Mouse (Mus musculus): ENCODE results near the gene Myo1b. TPM values are rescaled to one million over a fixed set of nuclear protein-coding genes. Genes with fewer than 3 reads are reported as not detected.

Gene Myo1b
- total RNA-seq, 2 experiments from 2014 or later = 79.8 to 88.2 TPM

DNA sequence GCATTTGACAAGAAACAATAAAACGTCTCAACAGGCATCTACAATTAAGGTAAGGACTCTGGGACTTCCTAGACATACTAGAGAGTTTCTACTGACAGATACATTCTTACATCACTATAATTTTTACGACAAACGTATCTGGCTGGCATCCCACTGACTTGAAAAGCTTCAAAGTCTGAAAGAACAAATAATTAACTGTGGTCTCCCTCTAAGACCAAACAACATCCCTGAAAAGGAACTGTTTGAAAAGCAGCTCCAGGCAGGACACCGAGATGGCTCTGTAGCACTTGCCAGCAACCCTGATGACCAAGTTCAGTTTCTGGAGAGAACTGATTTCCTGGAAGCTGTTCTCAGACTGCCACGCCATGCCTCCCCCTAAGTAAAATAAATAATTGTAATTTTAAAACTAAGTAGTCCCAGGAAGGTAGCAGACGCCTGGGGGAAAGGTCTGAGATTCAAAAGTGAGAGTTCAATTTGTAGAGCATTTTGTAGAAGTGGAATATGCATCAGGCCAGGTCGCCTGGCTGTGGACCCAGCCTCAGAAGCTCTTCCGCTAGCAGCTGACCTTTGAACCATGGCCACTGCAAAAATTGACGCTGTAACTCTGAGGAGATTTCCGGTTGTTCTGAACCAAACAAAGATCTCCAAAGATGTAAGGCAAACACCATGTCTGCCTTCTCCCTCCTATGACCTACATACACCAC, 60.2 kb downstream of the Myo1b start:
- no peak for DNase-seq (ENCODE audit: low spot score in 2 of 2)

DNA sequence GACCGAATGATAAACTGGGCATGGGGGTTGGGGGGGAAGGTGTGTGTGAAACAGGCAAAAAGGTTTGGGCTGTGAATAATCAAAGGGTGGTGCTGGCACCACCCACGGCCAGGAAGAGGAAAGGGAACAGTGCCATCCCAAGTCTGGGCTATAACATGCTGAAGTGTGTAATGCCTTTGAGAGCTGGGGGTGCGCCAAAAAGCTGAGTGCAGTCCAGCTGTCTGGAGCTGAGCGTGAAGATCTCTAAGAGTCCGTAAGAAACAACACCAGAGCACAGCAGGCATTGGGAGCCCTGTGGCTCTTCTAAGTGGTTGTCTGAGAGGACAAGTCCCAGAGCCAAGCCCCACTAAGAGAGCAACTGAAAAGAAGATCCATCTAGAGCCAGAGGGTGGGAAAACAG, 63.6 kb downstream of the Myo1b start:
- DNase-seq (ENCODE audit: low spot score in 2 of 2) = no peak

- no peak for DNase-seq (ENCODE audit: low spot score in 2 of 2)
Measured at GRCm38 (mm10) chr1:51849570-51850211, 66.2 kb downstream of the Myo1b start.

DNA sequence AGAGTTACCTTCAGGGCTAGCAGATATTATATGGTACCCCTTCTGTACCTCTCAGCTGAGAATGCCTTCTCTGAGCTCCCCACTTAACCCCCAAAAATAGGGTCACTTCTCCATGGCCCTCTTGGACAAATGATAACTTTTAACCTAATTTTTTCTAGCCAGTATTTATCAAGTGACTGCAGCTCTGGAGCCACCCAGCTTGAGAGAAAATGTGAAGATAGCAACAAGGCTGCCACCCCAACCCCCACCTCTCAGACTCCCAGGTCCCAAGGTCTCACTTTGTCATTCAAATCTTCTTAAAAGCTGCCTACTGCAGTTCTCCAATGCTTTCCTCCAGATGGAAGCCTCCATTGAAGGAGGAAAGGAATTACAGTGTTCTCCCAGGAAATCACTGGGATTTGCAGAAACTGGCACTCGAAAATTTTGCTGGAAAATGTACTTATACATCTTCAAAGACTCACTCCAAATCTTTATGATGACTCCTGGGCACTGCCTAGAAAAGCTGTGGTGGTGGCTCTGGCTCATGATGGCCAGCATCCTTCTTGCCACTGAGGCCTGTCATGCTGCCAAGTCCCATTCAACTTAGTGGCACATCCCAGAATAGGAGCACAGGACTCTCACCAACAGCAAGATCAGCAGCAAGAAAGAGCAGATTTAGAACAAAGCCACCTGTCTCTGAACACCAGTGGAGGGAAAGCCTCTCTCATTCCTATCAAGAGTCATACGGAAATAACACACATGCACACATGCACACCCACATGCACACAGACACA, 70.4 kb downstream of the Myo1b start:
- no peak for DNase-seq (ENCODE audit: low spot score in 2 of 2)

DNA sequence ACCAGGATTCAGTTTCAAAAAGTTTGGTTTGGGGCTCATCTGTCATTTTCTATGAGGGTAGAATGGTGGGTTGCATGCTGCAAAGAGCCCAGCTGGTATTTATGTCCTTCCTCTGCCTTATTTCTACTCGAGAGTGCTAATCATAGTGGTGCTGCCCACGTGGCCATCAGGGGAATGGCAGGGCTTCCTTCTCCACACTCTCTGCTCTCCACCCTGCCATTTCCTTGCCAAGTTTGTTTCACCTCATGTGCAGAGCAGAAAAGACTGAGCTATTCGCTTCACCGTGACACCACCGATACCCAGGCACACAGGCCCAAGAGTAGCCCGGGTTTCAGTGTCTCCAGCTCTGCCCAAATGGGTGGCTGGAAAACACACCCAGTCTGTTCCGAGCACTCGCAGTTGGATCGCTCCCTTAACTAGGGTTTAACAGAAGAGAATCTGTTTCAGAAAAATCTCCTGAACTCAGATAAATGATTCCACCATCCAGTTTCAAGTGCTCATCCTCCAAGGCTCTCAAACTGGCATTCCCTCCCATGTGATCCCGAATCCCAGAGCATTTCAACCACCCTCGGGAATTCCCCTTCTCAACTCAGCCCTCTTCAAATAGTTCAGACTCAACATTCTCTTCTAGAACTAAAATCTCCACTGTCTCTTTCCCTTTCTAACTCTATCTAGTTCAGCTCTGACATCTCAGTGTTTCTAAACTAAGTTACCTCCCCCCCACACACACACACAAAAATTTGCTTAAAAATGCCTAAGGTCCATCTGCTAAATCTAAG, 77.8 kb downstream of the Myo1b start:
- DNase-seq (ENCODE audit: low spot score in 2 of 2) = no peak

- DNase-seq (ENCODE audit: low spot score in 2 of 2) = no peak
Measured at GRCm38 (mm10) chr1:51837311-51837710, 78.6 kb downstream of the Myo1b start.

GRCm38 (mm10) chr1:51835795-51836194, 80.1 kb downstream of the Myo1b start:
- DNase-seq (ENCODE audit: low spot score in 2 of 2) = no peak

- DNase-seq (ENCODE audit: low spot score in 2 of 2) = no peak
Measured at GRCm38 (mm10) chr1:51834072-51834471, 81.8 kb downstream of the Myo1b start.

- no peak for DNase-seq (ENCODE audit: low spot score in 2 of 2)
Measured at GRCm38 (mm10) chr1:51829353-51829752, 86.5 kb downstream of the Myo1b start.

GRCm38 (mm10) chr1:51822531-51822930, 93.3 kb downstream of the Myo1b start:
- DNase-seq (ENCODE audit: low spot score in 2 of 2) = no peak

DNA sequence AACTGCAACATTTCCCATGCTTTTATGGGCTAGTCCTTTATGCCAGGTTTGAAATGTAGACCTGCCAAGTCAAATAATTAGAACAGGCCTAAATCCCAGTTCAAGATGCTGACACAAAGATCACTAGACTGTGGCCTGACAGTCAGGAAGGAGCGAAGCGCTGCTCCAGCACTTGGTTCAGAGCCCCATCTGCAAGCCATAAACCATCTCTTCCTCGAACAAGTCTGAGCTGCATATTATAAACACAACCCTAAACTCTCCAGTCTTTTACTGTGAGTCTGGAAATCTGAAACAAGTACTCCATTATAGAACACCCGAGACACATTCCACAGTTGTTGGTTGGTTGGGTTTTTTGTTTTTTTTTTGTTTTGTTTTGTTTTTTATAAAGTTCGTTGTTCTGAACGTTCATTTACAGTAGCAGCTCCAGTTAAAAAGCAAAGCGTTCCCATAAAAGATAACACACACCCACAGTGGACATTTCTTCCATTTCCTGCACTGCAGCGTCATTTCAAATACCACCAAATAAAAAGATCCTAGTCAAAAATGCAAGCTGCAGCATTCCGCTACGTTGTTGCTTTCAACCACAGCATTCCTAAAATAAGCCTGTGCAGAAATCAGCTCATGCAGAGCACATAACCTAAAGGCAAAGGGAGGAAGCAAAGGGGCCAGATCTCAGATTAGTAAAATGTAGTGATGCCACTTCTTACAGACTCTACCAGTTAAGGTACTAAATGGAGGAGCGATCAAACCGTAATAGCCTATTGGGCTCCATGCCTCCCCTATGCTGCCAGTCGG, 94.0 kb downstream of the Myo1b start:
- DNase-seq (ENCODE audit: low spot score in 2 of 2) = no peak

DNA sequence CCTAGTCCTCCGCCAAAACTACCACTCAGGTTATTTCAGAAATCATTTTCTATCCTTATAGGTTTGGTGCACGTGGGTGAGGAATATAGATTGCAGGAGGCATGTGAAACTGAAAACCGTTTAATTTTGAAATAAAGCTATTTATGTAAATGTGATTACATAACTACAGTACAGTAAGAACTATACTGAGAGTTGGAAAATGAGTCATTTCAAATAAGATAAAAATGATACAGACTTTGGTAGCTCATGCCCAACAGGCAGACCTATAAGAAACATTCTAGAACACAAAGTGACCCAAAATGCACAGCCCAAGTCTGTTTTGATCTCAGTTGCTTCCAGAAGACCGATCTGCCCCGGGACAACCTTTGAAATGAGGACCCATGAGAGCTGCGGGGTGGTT, 95.4 kb downstream of the Myo1b start:
- DNase-seq (ENCODE audit: low spot score in 2 of 2) = no peak

DNA sequence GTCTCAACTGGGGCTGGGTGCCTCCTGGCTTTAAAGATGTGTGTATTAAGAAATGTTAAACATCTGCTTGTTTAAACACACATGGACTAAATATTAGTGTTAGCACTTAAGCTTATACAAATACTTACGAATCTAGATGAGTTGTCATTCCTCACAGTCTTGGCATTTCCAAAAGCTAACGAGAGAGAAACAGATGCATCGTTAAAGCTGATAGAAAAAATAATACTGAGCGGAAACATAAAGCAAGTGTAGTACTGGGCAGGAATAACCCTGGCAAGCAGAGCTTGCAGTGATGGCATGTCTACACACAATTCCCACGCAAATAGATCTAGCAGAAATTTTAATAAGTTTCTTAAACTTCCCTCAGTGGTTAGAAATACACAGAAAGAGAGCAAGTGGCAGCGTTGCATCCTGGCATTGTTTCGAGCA, 95.8 kb downstream of the Myo1b start:
- DNase-seq (ENCODE audit: low spot score in 2 of 2) = no peak

DNA sequence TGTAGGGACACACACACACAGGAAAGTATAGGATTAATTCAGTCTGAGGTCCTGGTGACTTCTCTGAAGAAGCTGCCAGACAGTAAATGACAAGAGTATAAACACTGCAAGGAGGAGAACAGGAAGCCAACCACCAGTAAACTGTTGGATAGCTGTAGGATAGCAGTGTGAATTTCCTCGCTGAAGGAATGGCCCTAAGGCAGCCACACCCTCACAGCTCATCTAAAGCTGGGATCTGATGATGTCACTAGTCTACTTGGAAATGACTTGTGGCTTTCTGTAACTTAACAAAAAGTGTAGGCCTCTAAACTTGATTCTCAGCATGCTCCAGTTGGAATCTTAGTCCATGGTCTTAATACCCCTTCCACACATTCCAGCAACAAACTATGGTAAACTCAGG, 100.2 kb downstream of the Myo1b start:
- no peak for DNase-seq (ENCODE audit: low spot score in 2 of 2)

DNA sequence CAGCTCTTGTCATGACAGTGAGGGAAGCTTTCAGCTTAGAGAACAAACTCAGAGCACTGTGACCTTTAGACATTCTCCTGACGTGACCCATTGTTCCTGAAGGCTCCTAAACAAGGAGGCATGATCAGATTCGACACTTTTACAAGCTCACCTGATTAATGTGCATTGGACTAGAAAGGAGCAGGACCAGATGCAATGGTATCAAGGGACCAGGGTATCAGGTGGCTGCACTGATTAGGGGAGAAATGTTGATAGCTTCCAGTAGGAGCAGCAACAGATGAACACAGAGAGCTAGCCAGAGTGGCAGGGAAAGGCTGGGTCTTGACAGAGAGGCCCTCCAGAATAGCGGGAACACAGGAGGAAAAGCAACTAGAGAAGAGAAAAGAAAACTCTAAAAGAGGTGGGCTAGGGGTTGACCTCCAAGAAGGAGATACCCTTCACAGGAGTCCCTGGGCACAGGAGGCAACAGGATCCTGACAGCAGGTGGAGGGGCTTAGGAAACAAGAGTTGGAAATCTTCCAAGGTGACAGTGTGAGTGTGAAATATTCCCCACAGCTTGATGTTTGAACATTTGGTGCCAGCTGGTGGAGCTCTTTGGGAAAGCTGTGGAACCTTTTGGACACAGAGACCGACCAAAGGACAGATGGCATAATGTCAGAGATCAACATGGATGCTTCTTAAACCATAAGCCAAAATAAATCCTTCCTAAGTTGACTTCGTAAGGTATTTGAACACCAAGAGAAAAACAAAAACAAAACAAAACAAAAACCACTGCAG, 100.8 kb downstream of the Myo1b start:
- DNase-seq (ENCODE audit: low spot score in 2 of 2) = no peak

- no peak for DNase-seq (ENCODE audit: low spot score in 2 of 2)
Measured at GRCm38 (mm10) chr1:51808847-51809246, 107.0 kb downstream of the Myo1b start.

DNA sequence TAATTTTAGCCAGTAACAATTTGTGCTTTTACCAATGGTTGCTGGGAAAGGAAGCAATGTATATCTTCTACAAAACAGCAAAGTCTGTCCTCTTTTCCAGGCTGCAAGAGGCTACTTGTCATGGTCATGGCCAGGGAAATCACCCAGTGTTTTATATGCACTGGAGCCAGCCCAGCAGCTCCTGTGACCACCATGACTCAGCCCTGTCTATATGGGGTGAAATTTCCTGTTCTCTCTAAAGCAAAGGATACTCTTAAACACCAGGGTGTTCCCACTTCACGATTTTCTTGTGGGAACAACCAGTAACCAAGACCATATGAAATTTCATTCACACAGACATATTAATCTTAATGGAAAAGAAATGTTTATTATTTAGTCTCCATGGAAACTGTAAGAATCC, 107.6 kb downstream of the Myo1b start:
- no peak for DNase-seq (ENCODE audit: low spot score in 2 of 2)

- DNase-seq (ENCODE audit: low spot score in 2 of 2) = no peak
Measured at GRCm38 (mm10) chr1:51805040-51805610, 110.7 kb downstream of the Myo1b start.

DNA sequence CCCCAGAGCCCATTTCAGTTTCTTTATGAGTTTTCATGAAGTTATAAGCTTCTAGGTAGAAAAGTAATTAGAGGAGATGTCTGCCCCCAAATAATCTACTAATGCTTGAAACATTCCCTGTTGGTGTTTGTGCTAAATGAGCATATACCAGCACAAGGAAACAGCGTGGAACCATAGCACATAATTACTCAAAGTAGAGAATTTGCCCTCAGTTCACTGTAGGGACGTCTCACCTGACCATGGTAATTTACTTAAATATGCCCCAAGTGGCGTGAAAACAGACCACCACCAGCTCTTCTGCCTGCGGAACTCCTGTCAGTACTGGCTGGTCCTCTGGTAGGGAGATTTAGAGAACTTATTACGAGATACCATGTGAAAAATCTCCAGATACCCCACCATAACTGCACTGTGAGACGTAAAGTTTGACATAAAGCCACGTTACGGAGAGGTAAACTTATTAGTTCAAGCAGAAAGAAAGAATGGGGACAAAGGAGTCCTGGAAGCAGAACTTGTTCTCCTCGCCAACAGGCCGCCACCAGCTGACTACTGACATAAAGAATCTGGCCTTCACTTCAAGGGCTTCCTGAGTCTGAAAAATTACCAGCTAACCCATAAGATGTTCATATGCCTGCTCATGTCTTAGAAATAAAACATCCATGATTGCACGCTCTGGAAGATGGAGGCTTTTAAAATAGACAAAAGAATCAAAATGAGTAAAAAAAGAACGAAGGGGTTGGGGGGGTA, 111.4 kb downstream of the Myo1b start:
- no peak for DNase-seq (ENCODE audit: low spot score in 2 of 2)
